Mouse (Mus musculus): ENCODE measurements around the gene Gm4131. TPM values are rescaled to one million over a fixed set of nuclear protein-coding genes. Genes with fewer than 3 reads are reported as not detected.
"Not testable (repeated sequence)": the region's sequence is repeated elsewhere in the genome, so short reads cannot be mapped to it uniquely, and the experiment has no call there.

Gm4131 gene
- total RNA-seq (2021) = not detected
- long read RNA-seq, experiment 1 = 0 reads
- long read RNA-seq, experiment 2 = 0 reads

GRCm38 (mm10) chr14:62566821-62567220 lies at the start of gene Gm4131:
Gm4131 (minus strand) TSS chr14:62566921.
- not testable (repeated sequence) for H3K4me3 ChIP-seq; DNase-seq (ENCODE audit: low spot score in 2 of 2); H3K27ac ChIP-seq

- DNase-seq (ENCODE audit: low spot score in 2 of 2) = no peak
- Histone ChIP-seq H3K4me3 (no peak overlapping the region), H3K27ac (no peak overlapping the region)
- TF ChIP-seq CTCF (conservative IDR thresholded peaks at IDR 0.05) = no peak
Observed at GRCm38 (mm10) chr14:62609904-62610303, 43.2 kb upstream of the Gm4131 start.

GRCm38 (mm10) chr14:62607791-62608196 lies 41.1 kb upstream of the Gm4131 start:
- TF ChIP-seq CTCF (conservative IDR thresholded peaks at IDR 0.05) = peak; percentile 72
- peak in 1 of 2 experiments; percentile 48 for DNase-seq (ENCODE audit: low spot score in 2 of 2)
- no peak overlapping the region for H3K27ac ChIP-seq
- H3K4me3 ChIP-seq = no peak overlapping the region

- H3K27ac ChIP-seq = peak overlapping the region; percentile 18; the same call in 1 of the 2 replicates
- H3K4me3 ChIP-seq = no peak overlapping the region
- TF ChIP-seq CTCF (conservative IDR thresholded peaks at IDR 0.05) = no peak
- DNase-seq (ENCODE audit: low spot score in 2 of 2) = no peak
Observed at GRCm38 (mm10) chr14:62602869-62603268, 36.1 kb upstream of the Gm4131 start.

GRCm38 (mm10) chr14:62602271-62602670 lies 35.5 kb upstream of the Gm4131 start:
- no peak for DNase-seq (ENCODE audit: low spot score in 2 of 2)
- Histone ChIP-seq H3K4me3 (no peak overlapping the region), H3K27ac (no peak overlapping the region)
- TF ChIP-seq CTCF (conservative IDR thresholded peaks at IDR 0.05) = no peak

- TF ChIP-seq CTCF (conservative IDR thresholded peaks at IDR 0.05) = no peak
- no peak for DNase-seq (ENCODE audit: low spot score in 2 of 2)
- Histone ChIP-seq H3K27ac (no peak overlapping the region), H3K4me3 (no peak overlapping the region)
Observed at GRCm38 (mm10) chr14:62600109-62600522, 33.4 kb upstream of the Gm4131 start.

- H3K27ac ChIP-seq = peak overlapping the region; percentile 82
- peak in 1 of 2 experiments; percentile 41 for DNase-seq (ENCODE audit: low spot score in 2 of 2)
Observed at GRCm38 (mm10) chr14:62585338-62585737, 18.6 kb upstream of the Gm4131 start.

GRCm38 (mm10) chr14:62584637-62585036 lies 17.9 kb upstream of the Gm4131 start:
- no peak overlapping the region for H3K4me3 ChIP-seq
- DNase-seq (ENCODE audit: low spot score in 2 of 2) = no peak
- peak overlapping the region; percentile 69 for H3K27ac ChIP-seq
- TF ChIP-seq CTCF (conservative IDR thresholded peaks at IDR 0.05) = no peak

More at GRCm38 (mm10) chr14:62585338-62585737, 18.6 kb upstream of the Gm4131 start:
- no peak for TF ChIP-seq CTCF (conservative IDR thresholded peaks at IDR 0.05)
- no peak overlapping the region for H3K4me3 ChIP-seq

- TF ChIP-seq CTCF (conservative IDR thresholded peaks at IDR 0.05) = no peak
- DNase-seq (ENCODE audit: low spot score in 2 of 2) = no peak
- Histone ChIP-seq H3K27ac (peak overlapping the region; percentile 39; the same call in 1 of the 2 replicates), H3K4me3 (no peak overlapping the region)
Observed at GRCm38 (mm10) chr14:62581768-62582167, 15.0 kb upstream of the Gm4131 start.

- H3K27ac ChIP-seq = peak overlapping the region; percentile 39; the same call in 1 of the 2 replicates
- no peak for DNase-seq (ENCODE audit: low spot score in 2 of 2)
- no peak for TF ChIP-seq CTCF (conservative IDR thresholded peaks at IDR 0.05)
- H3K4me3 ChIP-seq = no peak overlapping the region
Observed at GRCm38 (mm10) chr14:62580945-62581344, 14.2 kb upstream of the Gm4131 start.

GRCm38 (mm10) chr14:62575862-62576261 lies 9.1 kb upstream of the Gm4131 start:
- DNase-seq (ENCODE audit: low spot score in 2 of 2) = peak; percentile 23 to 52
- H3K4me3 ChIP-seq = peak overlapping the region; percentile 24
- no peak for TF ChIP-seq CTCF (conservative IDR thresholded peaks at IDR 0.05)

GRCm38 (mm10) chr14:62574906-62575305 lies 8.2 kb upstream of the Gm4131 start:
- Histone ChIP-seq H3K27ac (no peak overlapping the region), H3K4me3 (no peak overlapping the region)
- no peak for TF ChIP-seq CTCF (conservative IDR thresholded peaks at IDR 0.05)
- DNase-seq (ENCODE audit: low spot score in 2 of 2) = no peak

More at GRCm38 (mm10) chr14:62575862-62576261, 9.1 kb upstream of the Gm4131 start:
- peak overlapping the region; percentile 43; the same call in 1 of the 2 replicates for H3K27ac ChIP-seq

GRCm38 (mm10) chr14:62573454-62573853 lies 6.7 kb upstream of the Gm4131 start:
- Histone ChIP-seq H3K4me3 (no peak overlapping the region), H3K27ac (no peak overlapping the region)
- DNase-seq (ENCODE audit: low spot score in 2 of 2) = no peak
- TF ChIP-seq CTCF (conservative IDR thresholded peaks at IDR 0.05) = no peak

- Histone ChIP-seq H3K4me3 (no peak overlapping the region), H3K27ac (no peak overlapping the region)
- no peak for TF ChIP-seq CTCF (conservative IDR thresholded peaks at IDR 0.05)
- DNase-seq (ENCODE audit: low spot score in 2 of 2) = no peak
Observed at GRCm38 (mm10) chr14:62570299-62570698, 3.6 kb upstream of the Gm4131 start.
